Mouse (Mus musculus) adrenal gland (tissue): ENCODE results near the gene Ifi207.
"Not testable (repeated sequence)": the region's sequence is repeated elsewhere in the genome, so short reads cannot be mapped to it uniquely, and the experiment has no call there.

Source experiments
- intact Hi-C: fragments of 180-260 bp; cut with DNase I; formaldehyde crosslinking; loops from one replicate; pipeline ENCODE4 v1.15.1; 2025
- long read RNA-seq, 2 experiments: library from polyadenylated mRNA; unstranded; transcript quantifications; one replicate each; pipeline ENCODE4 v2.0.0; 2020; ENCODE audit warnings: borderline replicate concordance in 1 of 2; ENCODE audit not compliant: insufficient replicate concordance in 1 of 2

Gene Ifi207
- long read RNA-seq, experiment 1, partial matches to known transcripts = 1 of 3 reads
- long read RNA-seq, experiment 1, other reads (novel, unspliced or antisense) = 1 of 3 reads
- long read RNA-seq, experiment 2, partial matches to known transcripts = 3 of 3 reads
- long read RNA-seq, experiment 2, other reads (novel, unspliced or antisense) = 0 of 3 reads

- intact Hi-C loops = no loop called here
Observed at GRCm38 (mm10) chr1:173741656-173742055, at the start of gene Ifi207. TSS of gene Ifi207 (minus strand) at chr1:173741747.

DNA sequence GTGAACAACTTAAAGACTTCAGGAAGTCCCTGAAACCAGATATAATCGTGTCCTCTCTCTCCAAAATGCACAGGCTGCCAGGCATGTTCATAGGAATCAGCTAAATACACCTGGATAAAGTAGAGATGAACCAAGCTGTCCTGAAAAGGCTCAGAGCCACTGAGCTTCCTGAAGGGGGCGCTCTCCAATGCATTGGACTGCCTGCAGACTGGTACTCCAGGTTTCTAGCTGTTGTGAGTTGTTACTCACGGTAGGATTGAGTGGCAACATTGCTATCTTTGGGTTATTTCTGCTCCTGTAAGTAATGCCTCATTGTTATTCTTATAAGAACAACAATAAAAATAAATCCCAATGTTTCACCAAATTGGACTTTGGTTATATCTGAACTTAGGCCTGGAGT is 31.9 kb upstream of the Ifi207 start:
- intact Hi-C loops = not testable (repeated sequence)

DNA sequence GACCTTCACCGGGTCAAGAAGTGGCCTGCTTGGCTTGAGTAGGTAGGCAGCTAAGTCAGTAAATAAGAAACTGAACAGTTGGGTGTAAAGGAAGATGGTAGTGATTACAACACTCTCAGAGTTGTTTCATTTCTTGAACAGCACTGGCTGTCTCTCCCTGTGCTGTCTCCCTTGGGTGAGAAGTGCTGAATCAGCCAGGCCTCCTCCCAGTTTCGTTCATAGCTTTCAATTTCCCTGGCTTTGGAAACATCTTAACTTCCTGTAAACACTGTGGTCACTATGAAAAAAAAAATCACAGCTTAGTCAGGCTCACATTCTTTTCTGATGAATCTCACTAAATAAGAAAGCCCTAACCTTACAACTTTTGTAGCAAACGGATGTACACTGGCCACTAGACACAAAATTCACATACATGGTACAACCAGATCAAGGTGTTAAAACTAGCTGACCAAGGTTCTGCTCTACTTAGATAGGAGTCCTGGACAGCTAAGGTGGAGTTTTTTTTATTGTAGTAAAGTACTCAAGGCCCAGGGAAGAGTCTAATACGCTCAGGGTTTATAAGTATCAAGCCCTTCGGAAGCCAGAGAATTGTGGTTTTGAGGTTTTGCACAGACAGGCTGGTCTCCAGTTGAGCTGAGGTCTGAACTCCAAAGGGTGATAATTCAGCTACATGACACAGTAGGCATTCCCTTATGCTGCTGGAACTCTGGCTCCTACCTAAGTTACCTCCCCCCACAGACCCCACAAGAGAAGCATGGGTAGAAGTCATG is 25.5 kb upstream of the Ifi207 start, which contains the start of gene Ifi204:
Gene Ifi204 (minus strand): TSS at position 96 of the 770 bp plus-strand sequence.
- intact Hi-C loops = not testable (repeated sequence)

DNA sequence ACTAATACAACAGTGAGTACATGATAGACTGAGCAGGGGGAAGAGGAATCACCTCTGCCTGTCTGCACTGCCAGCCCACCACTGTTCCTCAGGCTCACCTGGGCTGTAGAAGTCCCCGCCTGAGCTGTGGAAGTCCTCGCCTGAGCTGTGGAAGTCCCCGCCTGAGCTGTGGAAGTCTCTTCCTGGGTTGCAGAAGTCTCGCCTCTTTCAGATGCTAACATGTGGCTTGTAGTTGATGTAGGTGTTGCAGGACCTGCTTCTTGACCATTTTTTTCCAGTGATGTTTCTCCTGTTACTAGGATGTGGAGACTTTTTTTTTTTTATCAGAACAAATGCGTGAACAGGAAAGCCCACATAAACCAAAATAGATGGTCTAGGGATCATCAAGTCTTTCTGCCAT is 18.5 kb upstream of the Ifi207 start:
- intact Hi-C loops = not testable (repeated sequence)

DNA sequence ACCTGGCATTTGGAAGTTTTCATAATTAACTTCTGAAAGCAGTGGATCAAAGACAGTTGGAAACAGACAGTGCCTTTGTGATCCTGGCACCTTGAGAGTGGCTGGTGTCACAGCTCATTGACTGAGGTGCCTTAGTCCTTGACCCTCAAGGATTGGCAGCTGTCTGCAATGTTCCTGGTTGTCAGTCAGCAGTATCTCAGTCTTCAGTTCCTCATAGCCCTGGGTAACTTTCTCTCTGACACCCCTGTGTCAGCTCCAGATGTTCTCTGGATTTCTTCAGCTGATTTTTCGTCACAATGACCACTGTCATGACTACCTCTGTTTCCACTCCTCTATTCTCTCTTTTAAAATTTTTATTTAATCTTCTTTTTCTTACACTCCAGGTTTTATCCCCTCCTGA is 715 bp upstream of the Ifi207 start:
- intact Hi-C loops = no loop called here

- intact Hi-C loops = no loop called here
Observed at GRCm38 (mm10) chr1:173740537-173740936, 1.0 kb downstream of the Ifi207 start.

GRCm38 (mm10) chr1:173736986-173737385 is 4.6 kb downstream of the Ifi207 start:
- intact Hi-C loops = no loop called here

- intact Hi-C loops = not testable (repeated sequence)
Observed at GRCm38 (mm10) chr1:173735015-173735414, 6.5 kb downstream of the Ifi207 start.

- intact Hi-C loops = no loop called here
Observed at GRCm38 (mm10) chr1:173733219-173733618, 8.3 kb downstream of the Ifi207 start.

- intact Hi-C loops = no loop called here
Observed at GRCm38 (mm10) chr1:173694270-173694669, 47.3 kb downstream of the Ifi207 start.

DNA sequence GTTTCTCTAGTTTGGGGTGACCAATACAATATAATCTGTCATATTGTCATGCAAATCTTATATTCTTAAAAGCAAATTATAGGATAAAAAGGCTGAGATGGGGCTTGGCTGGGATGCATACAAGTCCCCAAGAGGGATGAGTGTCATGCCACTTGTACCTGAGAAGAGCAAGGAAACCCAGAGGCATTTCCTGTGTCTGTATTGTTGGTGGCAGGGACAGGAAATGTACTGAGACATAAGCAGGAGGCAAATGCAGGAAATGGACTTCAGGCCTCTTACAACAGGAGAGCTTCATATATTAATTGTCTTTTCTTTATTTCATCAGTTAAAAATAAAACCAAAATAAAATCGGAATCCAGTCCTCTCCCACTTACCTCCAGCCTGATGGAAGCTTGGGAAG is 62.9 kb downstream of the Ifi207 start:
- intact Hi-C loops = not testable (repeated sequence)

DNA sequence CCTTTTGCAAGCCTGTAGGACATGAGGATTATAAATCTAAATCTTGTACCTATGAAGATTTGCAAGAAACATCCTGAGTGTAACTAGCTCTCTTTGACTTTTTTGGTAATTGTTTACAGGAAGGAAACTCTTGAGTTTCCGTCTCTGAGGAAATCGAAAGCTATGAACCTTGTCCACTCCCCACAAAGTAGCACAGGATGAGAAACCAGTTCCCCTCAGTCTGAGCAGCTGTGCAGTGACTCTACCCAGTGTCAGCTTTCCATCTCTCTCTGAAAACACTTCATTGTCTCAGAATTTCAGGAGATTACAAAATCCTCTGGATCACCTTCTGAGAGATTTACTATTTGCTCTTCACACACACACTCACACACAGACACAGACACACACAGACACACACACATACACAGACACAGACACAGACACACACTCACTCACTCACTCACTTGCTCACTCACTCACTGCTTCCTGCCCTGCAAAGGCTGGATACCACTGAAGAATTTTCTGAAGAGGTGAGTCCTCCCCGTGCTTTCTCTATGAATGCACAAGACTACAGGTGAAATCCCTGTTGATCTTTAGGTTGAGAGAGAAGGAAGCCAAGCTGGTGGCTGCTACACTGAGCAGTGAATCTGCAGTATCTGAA is 68.0 kb downstream of the Ifi207 start, which contains the start of gene Ifi208:
Gene Ifi208 (plus strand): TSS at position 218 of the 640 bp plus-strand sequence.
- intact Hi-C loops = not testable (repeated sequence)
